Mouse (Mus musculus): ENCODE measurements around the gene Ddx49.
A peak's percentile ranks its signal among the peaks of the same experiment; 100 is the strongest.

Gene Ddx49

GRCm38 (mm10) chr8:70302358-70302890 is at the start of gene Ddx49, which contains the start of gene Cope:
Ddx49 (minus strand) TSS chr8:70302489.
Cope (plus strand) TSS chr8:70302518.
- peak; percentile 93 for DNase-seq (ENCODE audit: low spot score)

GRCm38 (mm10) chr8:70352000-70352384 is 49.7 kb upstream of the Ddx49 start:
- DNase-seq (ENCODE audit: low spot score) = no peak

- DNase-seq (ENCODE audit: low spot score) = no peak
Measured at GRCm38 (mm10) chr8:70351035-70351999, 49.0 kb upstream of the Ddx49 start.

GRCm38 (mm10) chr8:70347860-70348420 is 45.7 kb upstream of the Ddx49 start:
- no peak for DNase-seq (ENCODE audit: low spot score)

- no peak for DNase-seq (ENCODE audit: low spot score)
Measured at GRCm38 (mm10) chr8:70347443-70347842, 45.2 kb upstream of the Ddx49 start.

- DNase-seq (ENCODE audit: low spot score) = no peak
Measured at GRCm38 (mm10) chr8:70344279-70344678, 42.0 kb upstream of the Ddx49 start.

GRCm38 (mm10) chr8:70343696-70344095 is 41.4 kb upstream of the Ddx49 start:
- DNase-seq (ENCODE audit: low spot score) = no peak

GRCm38 (mm10) chr8:70343076-70343475 is 40.8 kb upstream of the Ddx49 start:
- no peak for DNase-seq (ENCODE audit: low spot score)

GRCm38 (mm10) chr8:70342007-70342406 is 39.7 kb upstream of the Ddx49 start:
- DNase-seq (ENCODE audit: low spot score) = no peak

- no peak for DNase-seq (ENCODE audit: low spot score)
Measured at GRCm38 (mm10) chr8:70340659-70341058, 38.4 kb upstream of the Ddx49 start.

GRCm38 (mm10) chr8:70338931-70339330 is 36.6 kb upstream of the Ddx49 start:
- DNase-seq (ENCODE audit: low spot score) = no peak

GRCm38 (mm10) chr8:70332878-70333202 is 30.6 kb upstream of the Ddx49 start:
- no peak for DNase-seq (ENCODE audit: low spot score)

GRCm38 (mm10) chr8:70332070-70332877 is 30.0 kb upstream of the Ddx49 start:
- peak; percentile 58 for DNase-seq (ENCODE audit: low spot score)

- no peak for DNase-seq (ENCODE audit: low spot score)
Measured at GRCm38 (mm10) chr8:70331526-70331925, 29.2 kb upstream of the Ddx49 start.

GRCm38 (mm10) chr8:70330741-70331364 is 28.6 kb upstream of the Ddx49 start:
- DNase-seq (ENCODE audit: low spot score) = peak; percentile 55

GRCm38 (mm10) chr8:70329835-70330740 is 27.8 kb upstream of the Ddx49 start:
- no peak for DNase-seq (ENCODE audit: low spot score)

GRCm38 (mm10) chr8:70329124-70329834 is 27.0 kb upstream of the Ddx49 start, which contains the start of gene Gdf1:
Gdf1 (plus strand) TSS chr8:70329817.
- DNase-seq (ENCODE audit: low spot score) = peak; percentile 45

- no peak for DNase-seq (ENCODE audit: low spot score)
Measured at GRCm38 (mm10) chr8:70327512-70327911, 25.2 kb upstream of the Ddx49 start.

- DNase-seq (ENCODE audit: low spot score) = no peak
Measured at GRCm38 (mm10) chr8:70323716-70324115, 21.4 kb upstream of the Ddx49 start.

GRCm38 (mm10) chr8:70317872-70318271 is 15.6 kb upstream of the Ddx49 start:
- DNase-seq (ENCODE audit: low spot score) = no peak

Measured in testis, postnatal 14 days (tissue).